Mouse (Mus musculus): ENCODE results near the gene Sh3bgrl2.

GRCm38 (mm10) chr9:83539809-83540491 lies 8.2 kb upstream of the Sh3bgrl2 start:
- TF ChIP-seq POLR2A (IDR thresholded peaks at IDR 0.05; ENCODE audit: insufficient read depth, low read length) (no peak), CTCF (IDR thresholded peaks at IDR 0.05; ENCODE audit: low read depth, low read length) (no peak)

All from ES-Bruce4 (cell line).